Mouse (Mus musculus): Measurements from ENCODE around the gene Skp1a. TPM values are rescaled to one million over a fixed set of nuclear protein-coding genes. Genes with fewer than 3 reads are reported as not detected.

Skp1a gene
- total RNA-seq, 2 experiments from 2014 or later = 69.7 to 116 TPM

DNA sequence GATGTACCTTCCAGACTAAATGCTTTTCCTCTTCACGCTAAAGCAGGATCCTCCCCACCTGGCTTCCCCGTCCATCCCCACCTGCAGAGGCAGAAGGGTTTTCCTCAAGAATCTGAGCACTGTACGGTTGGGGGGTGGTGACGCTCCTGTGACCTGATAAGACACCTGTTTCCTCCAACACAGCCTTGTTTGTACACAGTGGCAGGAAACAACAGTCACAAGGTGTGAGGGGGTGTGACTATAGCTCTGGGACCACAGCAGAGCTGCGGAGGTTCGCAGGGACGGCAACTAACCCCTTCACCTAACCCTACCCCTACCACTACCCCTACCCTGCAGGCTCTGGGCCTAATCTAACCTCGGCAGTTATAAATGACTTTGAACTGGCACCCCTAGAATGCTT is 43.6 kb downstream of the Skp1a start:
- no peak for ATAC-seq (replicated peaks; ENCODE audit: low FRiP score, poor library complexity, severe bottlenecking)

DNA sequence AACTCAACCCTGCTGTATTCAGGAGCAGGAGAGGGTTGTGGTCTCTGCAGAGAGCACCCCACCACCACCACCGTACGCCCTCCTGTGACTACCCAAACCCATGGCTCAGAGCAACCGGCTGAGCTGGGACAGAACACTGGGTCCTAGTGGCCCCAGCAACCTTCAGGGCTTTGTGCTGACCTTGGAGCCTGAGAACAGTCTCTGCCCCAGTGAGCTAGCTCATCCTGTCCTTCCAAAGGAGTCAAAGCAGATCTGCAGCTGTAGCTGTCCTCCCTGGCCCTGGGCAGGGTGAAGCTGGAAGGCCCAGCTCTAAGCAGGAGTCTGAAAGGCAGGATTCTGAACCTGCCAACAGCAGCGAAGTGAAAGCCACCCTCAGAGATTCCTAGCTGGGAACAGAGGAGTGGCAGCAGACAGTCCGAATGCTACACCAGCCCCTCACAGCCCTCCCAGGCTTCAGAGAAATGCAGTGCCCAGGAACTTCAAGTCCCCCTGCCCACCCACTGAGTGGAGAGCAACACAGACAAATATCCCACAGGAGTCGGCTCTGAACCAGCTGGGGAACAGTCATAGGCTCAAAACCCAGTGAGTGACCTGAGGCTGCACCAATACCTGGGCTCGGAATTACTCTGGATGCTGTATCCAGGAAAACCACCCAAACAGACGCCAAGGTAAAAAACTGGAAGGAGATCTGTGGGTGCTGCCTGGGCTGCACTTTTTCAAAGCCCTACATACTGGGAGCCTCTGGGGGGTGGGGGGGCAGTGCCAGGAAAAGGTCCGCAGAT is 44.2 kb downstream of the Skp1a start:
- ATAC-seq (replicated peaks; ENCODE audit: low FRiP score, poor library complexity, severe bottlenecking) = no peak

DNA sequence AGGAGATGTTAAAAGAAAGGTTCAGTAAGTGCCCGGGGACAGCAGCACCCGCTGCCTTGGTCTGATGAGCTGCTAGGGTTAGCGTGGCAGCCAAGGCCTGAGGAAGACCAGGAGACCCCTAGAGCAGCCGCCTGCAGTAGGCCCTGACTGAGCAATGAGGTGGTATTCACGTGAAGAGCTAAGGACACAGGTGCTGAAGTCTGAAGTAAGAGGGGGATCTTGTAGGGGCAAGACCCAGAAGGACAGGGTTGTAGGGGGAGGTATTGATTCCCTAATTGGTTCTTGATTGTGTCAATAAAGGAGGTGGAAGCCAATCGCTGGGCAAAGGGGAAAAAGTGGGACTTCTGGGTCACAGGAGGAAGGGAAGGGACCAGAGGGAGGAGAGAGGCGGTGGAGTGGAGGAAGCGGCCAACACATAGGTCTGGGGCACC is 45.2 kb downstream of the Skp1a start:
- ATAC-seq (replicated peaks; ENCODE audit: low FRiP score, poor library complexity, severe bottlenecking) = no peak

DNA sequence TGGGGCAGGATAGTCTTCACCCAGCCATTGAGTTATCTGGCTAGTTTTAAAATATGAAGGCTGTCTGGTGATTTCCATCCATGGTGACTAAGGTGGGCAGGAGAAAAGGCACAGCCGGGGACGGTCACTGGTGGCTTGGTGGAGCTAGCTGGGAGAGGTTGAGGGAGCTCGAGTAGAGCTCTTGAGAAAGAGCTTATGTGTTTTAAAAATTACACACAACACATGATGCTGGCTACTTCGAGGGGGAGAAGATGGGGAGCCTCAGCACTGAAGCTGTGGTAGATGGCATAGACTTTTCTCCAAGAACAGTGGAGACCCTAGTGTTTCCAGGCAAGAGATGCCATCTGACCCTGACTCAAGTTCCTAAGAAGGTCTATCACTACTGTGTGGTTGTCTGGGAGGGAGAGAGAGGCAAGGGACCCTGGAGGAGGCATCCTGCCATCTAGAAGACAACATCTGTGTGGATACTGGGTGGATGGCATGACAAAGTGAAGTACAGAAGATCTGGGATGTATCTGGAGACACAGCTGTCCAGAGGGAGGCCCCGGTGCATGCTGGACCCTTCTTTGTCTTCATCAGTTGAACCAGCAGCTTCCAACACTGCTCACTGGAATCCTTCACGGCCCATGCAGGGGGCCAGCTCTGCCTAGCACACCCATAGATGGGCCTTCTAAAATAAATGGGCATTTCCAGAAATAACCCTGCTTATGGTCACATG is 45.8 kb downstream of the Skp1a start:
- ATAC-seq (replicated peaks; ENCODE audit: low FRiP score, poor library complexity, severe bottlenecking) = no peak

DNA sequence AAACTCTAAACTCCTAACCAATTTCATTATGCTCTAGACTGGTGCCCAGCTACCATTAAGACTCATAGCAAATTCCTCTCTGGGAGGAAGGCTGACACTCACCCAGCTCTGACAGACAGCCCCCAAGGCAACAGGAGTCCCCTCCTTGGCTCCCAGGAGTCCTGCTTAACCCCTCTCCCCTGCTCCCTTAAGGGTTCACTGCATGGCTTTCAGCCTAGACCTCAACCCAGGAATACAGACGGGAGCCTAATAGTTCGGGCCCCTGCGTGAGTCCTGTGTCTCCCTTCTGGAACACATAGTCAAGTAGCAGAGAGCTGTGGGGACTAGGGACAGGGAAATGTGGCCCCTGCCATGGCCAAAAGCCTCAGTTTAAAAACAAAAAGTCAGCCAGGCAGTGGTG is 46.4 kb downstream of the Skp1a start:
- ATAC-seq (replicated peaks; ENCODE audit: low FRiP score, poor library complexity, severe bottlenecking) = no peak

DNA sequence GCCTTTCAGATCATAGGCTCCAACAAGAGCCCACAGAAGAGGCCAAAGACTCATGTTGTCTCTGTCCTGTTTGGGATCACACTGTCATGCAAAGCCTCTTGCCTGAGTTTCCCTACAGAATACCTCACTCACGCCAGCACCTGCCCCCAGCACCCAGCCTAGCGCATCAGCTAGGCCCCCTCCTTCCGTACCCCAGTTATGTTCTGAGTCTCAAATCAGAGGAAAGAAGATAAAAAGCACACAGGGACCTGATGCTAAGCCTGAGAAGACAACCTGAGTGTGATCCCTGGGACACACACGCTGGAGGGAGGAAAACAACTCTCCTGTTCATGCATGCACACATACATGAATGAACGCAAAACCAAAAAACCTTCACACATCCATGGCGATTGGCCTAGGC is 47.2 kb downstream of the Skp1a start:
- ATAC-seq (replicated peaks; ENCODE audit: low FRiP score, poor library complexity, severe bottlenecking) = no peak

DNA sequence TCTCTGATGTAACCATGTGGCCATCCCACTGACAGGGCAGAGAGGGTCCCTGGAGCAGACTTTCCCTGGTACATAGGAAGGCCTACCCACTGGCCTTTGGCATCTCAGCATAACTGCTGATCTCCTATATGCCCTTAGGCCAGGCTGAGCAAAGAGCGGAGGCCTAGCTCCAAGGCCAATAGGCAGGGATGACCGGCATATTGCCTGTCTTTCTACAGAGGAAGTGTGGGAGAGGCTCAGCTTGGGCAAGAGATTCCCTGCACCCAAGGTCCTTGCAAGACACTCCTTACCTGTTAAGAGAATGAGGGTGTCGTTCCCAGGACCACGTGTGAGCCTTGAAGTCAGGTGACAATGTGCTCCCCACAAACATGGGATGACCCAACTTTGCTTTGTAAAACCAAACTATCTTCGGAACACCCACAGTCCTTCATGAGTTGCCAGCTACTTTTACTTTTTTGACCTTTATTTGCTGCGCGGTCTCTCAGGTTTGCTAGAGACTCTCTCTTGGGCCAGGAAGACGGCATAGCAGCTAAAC is 47.9 kb downstream of the Skp1a start:
- ATAC-seq (replicated peaks; ENCODE audit: low FRiP score, poor library complexity, severe bottlenecking) = no peak

DNA sequence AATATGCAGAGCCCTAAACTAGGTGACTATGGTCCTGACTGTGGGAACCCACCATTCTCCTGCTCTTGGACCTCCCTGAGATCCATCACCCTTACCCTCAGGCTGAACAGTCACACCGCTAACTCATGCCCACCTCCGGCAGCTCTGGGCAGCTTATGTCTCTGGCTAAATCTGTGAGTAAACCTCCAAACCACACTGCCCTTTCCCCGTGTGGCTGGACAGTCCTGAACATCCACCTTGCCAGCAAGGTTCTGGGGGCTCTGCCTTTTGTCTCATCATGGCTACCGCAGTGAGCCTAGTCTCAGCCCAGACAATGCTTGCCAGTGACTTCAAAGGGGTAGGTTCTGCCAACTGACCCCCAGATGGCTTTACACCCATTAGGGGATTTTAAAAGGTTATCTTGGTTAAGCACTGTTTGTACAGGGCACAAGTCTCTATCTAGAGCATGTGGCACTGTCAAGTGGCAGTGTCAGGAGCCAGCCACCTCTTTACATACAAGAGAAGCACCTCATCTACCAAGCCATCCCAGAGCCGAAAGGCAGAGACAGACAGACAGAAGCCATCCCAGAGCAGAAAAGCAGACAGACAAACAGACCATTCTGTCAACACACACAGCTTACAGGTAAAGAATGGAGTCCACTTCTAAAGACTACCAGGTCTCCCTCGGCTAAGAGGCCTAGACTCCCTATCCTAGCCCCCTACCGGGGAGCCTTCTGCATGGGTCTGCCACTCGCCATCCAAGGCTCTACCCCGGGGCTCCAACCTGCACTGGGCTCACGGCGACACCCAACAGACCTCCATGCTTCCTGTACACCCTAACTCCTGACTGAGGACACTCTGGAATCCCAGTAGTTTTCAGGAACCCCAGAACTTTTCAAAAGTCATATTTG is 49.0 kb downstream of the Skp1a start:
- ATAC-seq (replicated peaks; ENCODE audit: low FRiP score, poor library complexity, severe bottlenecking) = no peak

DNA sequence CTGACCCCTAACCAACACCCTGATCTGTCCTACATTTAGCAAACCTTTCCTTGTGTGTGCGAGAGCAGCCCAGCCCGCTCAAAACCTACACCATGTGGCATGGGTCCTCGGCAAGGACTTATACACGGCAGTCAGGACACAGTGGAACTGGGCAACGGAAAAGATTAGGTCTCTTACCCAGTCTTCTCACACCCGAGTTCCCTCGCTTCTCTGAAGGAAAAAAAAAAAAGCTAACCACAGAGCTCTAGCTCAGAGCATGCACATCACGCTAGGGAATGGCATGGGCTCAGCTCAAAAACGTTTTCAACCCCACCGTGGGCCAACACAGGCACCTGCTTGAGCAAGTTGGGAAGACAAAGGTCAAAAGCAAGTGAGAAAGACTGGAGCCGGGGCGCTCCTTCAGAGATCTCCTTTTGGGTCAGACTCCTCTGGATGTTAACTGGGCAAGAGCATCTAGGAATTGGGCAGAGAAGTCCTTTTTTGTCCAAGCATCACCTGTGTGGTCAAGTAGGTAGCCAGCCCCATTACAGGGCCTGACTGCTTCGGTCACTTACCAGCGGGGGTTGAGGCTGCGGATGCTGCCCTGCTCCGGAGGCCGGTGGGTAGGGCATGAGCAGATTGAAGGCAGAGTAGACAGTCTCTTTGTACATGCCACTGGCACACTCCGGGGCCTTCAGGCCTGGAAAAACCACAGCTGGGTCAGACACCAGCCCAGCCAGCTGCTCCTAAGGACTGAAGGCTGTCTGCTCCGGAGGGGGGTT is 50.0 kb downstream of the Skp1a start:
- no peak for ATAC-seq (replicated peaks; ENCODE audit: low FRiP score, poor library complexity, severe bottlenecking)

DNA sequence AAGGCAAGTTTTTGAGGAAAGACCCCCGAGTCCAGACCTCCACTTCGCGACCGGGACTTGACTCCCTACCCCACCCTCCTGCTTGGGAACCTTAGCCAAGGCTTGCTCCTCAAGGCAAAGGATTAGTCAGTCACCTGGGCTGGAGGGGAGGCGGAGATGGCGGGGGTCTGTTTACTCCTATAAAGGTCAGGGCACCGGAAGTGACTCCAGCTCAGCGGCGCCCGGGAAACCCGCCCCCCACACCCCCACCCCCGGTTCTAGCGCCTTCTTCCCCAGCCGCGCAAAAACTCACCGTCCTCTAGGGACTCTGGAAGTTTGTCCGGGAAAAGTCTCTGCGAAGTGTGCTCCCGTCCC is 50.6 kb downstream of the Skp1a start:
- ATAC-seq (replicated peaks; ENCODE audit: low FRiP score, poor library complexity, severe bottlenecking) = no peak

DNA sequence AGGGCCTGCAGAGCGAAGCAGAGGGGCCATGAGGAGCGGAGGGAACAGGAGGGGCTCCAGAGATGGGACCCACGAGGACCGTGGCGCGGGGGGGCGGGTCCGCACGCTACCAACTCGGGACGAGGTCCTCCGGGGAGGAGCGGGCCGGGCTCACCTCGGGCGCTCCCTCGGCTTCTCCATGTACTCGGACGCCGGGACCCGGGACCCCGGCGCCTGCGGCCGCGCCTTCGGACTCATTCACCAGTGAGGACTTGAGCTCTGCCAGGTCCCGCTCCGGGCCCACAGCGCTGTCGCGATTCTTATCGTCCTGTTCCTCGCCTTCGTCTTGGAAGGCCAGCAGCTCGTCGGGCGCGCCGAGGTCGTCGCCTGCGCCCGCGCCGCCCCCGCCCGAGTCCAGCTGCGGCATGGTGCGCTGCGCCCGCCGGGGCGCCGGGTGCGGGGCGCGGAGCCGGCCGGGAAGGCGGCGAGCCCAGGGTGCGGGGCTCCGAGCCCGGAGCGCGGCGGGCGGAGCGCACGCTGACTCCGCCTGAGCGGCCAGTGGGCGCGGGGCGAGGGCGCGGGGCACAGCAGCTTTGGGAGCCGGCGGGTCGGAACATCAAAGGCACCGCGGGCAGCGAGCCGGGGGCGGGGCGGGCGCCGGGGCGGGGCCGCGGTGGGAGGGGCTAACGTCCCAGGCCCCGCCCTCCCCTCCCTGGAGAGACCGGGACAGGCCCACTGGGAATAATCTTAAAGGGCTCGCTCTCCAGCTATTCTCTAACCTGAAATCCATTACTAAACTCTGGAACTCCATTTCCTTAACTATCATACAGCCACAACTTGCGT is 51.2 kb downstream of the Skp1a start, which contains the start of gene Tcf7:
Gene Tcf7 (minus strand): TSS at position 241 of the 822 bp plus-strand sequence.
- ATAC-seq (replicated peaks; ENCODE audit: low FRiP score, poor library complexity, severe bottlenecking) = no peak

DNA sequence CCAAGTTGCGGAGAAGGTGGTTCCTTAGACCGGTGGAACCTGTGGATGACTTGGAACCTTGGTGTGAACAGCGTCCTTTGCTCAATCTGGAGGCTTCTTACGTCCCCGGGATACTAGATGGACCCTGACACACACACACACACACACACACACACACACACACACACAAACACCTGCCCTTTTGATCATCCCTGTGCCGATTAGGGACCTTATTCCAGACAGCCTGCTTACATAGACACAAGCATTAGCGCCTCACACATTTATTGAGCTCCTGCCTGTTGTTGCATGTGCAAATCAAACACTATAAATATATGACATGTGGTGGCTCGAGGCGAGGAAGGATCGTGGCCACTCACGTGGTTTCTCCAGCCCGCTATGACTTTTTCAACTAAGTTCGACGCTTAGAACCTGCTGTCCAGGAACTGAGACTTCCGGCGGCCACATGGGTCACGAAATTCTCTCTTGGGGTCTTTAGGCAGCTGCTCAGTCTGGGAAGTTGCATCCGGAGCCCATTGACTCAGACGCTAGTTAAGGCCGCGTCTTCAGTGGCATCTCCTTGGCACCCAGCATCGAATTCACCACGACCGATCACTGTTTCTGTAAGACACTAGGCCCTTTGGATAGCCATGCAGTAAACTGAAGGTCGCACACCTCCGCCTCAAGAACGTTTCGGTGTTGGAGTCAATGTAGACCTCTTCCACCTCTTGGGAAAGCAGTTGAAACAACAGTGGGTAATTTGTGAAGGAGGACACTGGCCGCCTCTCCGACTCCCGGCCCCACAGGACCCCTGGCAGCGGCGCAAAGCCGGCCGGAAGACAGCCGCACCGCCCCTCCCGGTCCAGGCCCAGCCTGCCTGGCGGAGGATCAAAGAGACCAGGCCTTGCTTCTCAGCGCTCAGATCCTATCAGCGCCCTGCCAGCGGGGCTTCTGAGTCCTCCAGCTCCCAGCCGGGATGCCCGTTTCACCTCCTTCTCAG is 52.1 kb downstream of the Skp1a start:
- ATAC-seq (replicated peaks; ENCODE audit: low FRiP score, poor library complexity, severe bottlenecking) = no peak

DNA sequence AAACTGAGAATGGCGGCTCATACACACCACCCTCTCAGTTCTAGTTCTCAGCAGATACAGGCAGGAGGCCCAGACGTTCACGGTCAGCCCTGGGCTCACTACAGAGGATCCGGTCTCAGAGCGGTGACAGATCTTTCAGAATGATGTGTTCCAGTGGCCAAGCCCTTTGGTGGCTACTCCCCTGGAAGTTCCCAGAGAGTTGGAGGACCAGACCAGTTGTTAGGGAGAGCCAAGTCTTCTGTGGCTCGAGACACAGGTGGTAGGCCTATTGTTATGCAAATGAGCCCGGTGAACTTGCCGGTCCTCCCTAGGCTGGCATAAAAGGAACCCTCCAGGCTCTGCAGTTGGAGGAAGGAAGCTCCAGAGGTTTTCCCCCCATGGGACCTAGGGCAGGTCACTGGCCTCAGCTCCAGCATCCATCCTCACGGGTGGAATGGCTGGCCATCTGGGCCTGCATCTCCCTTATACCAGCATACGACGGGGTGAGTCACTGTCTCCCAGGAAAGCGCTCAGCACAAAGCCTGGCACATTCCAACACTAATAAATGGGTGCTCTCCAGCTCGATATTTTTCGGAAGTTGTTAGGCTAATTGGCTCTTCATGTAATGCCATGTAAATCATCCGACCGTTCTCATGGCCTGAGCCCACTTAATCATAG is 54.6 kb downstream of the Skp1a start:
- no peak for ATAC-seq (replicated peaks; ENCODE audit: low FRiP score, poor library complexity, severe bottlenecking)

DNA sequence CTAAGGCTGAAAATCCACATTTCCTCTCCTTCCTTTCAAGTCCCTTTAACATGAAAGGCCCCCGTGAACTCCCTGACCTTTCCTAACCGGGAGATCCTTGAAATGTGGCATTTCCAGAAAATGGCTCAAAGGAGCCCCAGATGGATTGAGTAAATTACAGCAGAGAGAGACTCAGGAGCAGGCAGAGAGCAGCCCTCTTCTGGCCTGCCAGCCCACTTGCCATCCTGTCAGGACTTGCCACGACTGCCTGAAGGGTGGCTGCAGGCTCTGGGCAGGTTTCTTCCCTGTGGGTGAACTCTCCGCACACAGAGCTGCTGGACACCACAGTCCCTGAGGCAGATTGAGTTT is 55.1 kb downstream of the Skp1a start:
- ATAC-seq (replicated peaks; ENCODE audit: low FRiP score, poor library complexity, severe bottlenecking) = no peak

DNA sequence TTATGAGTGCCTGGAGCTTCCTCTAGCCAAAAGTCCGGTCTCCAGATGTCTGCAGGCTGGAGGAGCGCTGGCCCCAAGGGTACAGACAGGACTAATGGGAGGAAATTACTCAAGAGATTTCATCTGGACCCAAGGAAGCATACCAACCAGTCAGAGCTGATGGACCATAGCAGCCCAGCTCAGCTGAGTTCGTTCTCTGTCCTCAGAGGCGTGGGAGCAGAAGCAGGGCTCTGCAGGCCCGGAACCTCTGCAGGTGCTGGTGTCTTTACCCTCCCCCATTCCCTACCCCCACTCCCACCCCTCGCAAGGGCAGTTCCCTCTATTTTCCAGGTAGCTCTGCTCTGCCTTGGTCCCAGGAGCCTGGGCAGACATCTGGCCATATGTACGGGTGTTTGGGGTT is 60.6 kb downstream of the Skp1a start:
- ATAC-seq (replicated peaks; ENCODE audit: low FRiP score, poor library complexity, severe bottlenecking) = no peak

DNA sequence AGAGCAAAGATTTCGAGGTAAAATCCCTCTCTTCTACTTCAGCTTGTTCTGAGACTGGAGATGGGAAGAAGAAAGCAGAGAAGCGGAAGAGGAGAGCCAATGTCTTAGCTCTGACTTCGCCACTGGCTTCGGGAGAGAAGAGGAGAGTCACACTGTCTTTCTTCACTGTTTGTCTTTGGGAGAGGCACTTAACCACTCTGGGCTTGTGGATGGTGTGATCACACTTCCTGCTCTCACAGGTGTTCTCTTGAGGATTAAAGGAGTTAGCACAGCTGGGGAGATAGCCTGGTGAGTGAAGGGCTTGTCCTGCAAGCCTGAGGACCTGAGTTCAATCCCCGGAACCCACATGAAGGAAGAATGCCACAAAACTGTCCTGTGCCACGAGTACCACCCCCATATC is 61.1 kb downstream of the Skp1a start:
- ATAC-seq (replicated peaks; ENCODE audit: low FRiP score, poor library complexity, severe bottlenecking) = no peak

DNA sequence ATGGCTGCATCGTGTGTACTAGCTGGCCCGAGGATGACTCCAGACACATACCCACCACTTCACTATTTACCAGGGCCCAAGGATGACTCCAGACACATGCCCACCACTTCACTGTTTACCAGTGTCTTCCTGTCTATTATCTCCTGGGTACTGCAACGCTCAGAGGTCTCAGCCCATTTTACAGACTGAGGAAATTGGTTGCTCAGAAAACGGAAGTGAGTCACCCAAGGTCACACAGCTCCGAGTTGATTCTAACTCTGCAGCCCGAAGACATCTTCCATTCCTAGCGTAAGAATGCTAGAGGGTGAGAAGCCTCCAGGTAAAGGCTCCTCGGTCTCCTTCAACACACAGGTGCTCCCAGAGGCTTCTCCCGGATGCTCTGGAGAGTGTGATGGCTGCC is 62.3 kb downstream of the Skp1a start:
- no peak for ATAC-seq (replicated peaks; ENCODE audit: low FRiP score, poor library complexity, severe bottlenecking)

All from erythroid progenitor cell, adult 5-6 weeks (primary cell).